Mouse (Mus musculus) mature B cell (primary cell): ENCODE measurements around the gene Cdk16.
"Not testable (repeated sequence)": the region's sequence is repeated elsewhere in the genome, so short reads cannot be mapped to it uniquely, and the experiment has no call there.

Experiments used
- in situ Hi-C: fragments of 300-500 bp; cut with MboI; formaldehyde crosslinking; loops from 2 replicates; pipeline ENCODE4 v1.14.3; 2019

Gene Cdk16

GRCm38 (mm10) chrX:20687519-20688067 lies at the start of gene Cdk16:
Cdk16 (plus strand) TSS chrX:20687954.
- in situ Hi-C loops: no loop called here

GRCm38 (mm10) chrX:20638141-20638540 lies 49.6 kb upstream of the Cdk16 start:
- in situ Hi-C loops: no loop called here

- in situ Hi-C loops: no loop called here
These were observed 43.0 kb upstream of the Cdk16 start for GRCm38 (mm10) chrX:20644780-20645179.

GRCm38 (mm10) chrX:20657593-20657992 lies 30.2 kb upstream of the Cdk16 start:
- in situ Hi-C loops: loop anchor here (25.0 kb wide), 2 partner anchors 130 to 305 kb away; partner anchors contain the start of genes Araf, Elk1 and Uxt

- in situ Hi-C loops: loop anchor here (25.0 kb wide), 2 partner anchors 129 to 304 kb away; partner anchors contain the start of genes Araf, Elk1 and Uxt
These were observed 29.6 kb upstream of the Cdk16 start, which contains the start of gene Uba1 for GRCm38 (mm10) chrX:20658026-20658652. Uba1 (plus strand) TSS chrX:20658326.

GRCm38 (mm10) chrX:20658891-20659406 lies 28.8 kb upstream of the Cdk16 start:
- in situ Hi-C loops: loop anchor here (25.0 kb wide), 2 partner anchors 128 to 303 kb away; partner anchors contain the start of genes Araf, Elk1 and Uxt

- in situ Hi-C loops: loop anchor here (25.0 kb wide), 2 partner anchors 125 to 300 kb away; partner anchors contain the start of genes Araf, Elk1 and Uxt
These were observed 25.4 kb upstream of the Cdk16 start for GRCm38 (mm10) chrX:20662317-20662715.

- in situ Hi-C loops: loop anchor here (25.0 kb wide), 2 partner anchors 124 to 299 kb away; partner anchors contain the start of genes Araf, Elk1 and Uxt
These were observed 24.9 kb upstream of the Cdk16 start for GRCm38 (mm10) chrX:20662716-20663443.

- in situ Hi-C loops: loop anchor here (25.0 kb wide), 2 partner anchors 124 to 299 kb away; partner anchors contain the start of genes Araf, Elk1 and Uxt
These were observed 24.3 kb upstream of the Cdk16 start for GRCm38 (mm10) chrX:20663444-20663790.

GRCm38 (mm10) chrX:20688068-20688547 lies 354 bp downstream of the Cdk16 start:
- in situ Hi-C loops: no loop called here

- in situ Hi-C loops: no loop called here
These were observed 861 bp downstream of the Cdk16 start for GRCm38 (mm10) chrX:20688615-20689014.

- in situ Hi-C loops: no loop called here
These were observed 3.8 kb downstream of the Cdk16 start for GRCm38 (mm10) chrX:20691566-20691965.

GRCm38 (mm10) chrX:20692616-20693015 lies 4.9 kb downstream of the Cdk16 start:
- in situ Hi-C loops: no loop called here

GRCm38 (mm10) chrX:20695842-20696241 lies 8.1 kb downstream of the Cdk16 start:
- in situ Hi-C loops: no loop called here

- in situ Hi-C loops: no loop called here
These were observed 16.1 kb downstream of the Cdk16 start, which contains the start of gene Usp11 for GRCm38 (mm10) chrX:20703741-20704290. Usp11 (plus strand) TSS chrX:20703906.

GRCm38 (mm10) chrX:20704295-20705082 lies 16.7 kb downstream of the Cdk16 start:
- in situ Hi-C loops: no loop called here

GRCm38 (mm10) chrX:20705083-20705402 lies 17.3 kb downstream of the Cdk16 start:
- in situ Hi-C loops: no loop called here

GRCm38 (mm10) chrX:20728681-20729080 lies 40.9 kb downstream of the Cdk16 start:
- in situ Hi-C loops: no loop called here

GRCm38 (mm10) chrX:20730048-20730447 lies 42.3 kb downstream of the Cdk16 start:
- in situ Hi-C loops: not testable (repeated sequence)

GRCm38 (mm10) chrX:20736479-20736878 lies 48.7 kb downstream of the Cdk16 start:
- in situ Hi-C loops: no loop called here

- in situ Hi-C loops: no loop called here
These were observed 61.1 kb downstream of the Cdk16 start for GRCm38 (mm10) chrX:20748829-20749228.
